Mouse (Mus musculus): ENCODE measurements at regions not wholly inside any gene's neighbourhood (a gene's known extent, or its start where the extent isn't known, plus 50 kb on each side); places are given as distances from the start of the nearest gene placed in this dataset.

DNA sequence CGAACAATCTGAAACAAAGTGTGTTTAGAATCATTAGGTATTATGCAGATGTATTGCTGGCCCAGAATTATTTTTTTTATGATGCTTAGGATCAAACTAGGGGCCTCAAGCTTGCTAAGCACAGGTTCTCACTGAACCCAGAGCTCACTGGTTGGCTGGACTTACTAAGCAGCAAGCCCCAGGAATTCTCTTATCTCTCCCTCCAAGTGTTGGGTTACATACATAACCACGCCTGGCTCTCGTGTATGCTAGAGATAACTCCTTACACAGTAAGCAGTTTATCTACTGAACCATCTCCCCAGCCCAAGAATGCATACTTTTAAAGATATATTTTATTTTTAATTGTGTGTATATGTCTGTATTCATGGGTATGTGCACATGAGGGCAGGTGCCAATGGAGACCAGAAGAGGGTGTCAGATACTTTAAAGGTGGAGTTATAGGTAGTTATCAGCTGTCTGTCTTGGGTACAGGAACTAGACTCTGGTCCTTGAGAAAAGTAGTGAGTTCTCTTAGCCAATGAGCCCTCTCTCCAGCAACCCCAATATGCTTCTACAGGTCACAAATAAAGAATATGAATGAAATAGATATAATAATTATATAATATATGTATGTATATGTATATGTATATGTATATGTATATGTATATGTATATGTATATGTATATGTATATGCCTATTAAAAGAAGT, 86.0 kb upstream of the Xpo1 start:
- no peak for DNase-seq (ENCODE audit: extremely low spot score in 1 of 2, low spot score in 1 of 2)

DNA sequence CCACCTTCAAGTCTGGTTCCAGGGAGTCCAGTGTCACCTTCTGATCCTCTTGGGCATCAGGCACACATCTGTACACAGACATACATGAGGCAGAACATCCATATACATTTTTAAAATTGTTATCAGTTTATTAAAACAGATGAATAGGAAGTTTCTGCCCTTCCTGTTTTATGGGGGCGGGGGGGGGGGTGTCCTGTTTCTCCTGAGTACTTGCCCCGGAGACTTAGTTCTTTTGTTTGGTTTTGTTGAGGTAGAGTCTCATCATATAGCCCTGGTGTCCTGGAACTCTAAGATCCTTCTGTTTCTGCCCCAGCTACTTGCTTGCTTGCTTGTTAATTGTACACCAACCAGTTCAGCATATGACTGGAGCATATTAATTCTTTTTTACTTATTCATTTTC, 85.0 kb upstream of the Xpo1 start:
- DNase-seq (ENCODE audit: extremely low spot score in 1 of 2, low spot score in 1 of 2), result no peak

DNA sequence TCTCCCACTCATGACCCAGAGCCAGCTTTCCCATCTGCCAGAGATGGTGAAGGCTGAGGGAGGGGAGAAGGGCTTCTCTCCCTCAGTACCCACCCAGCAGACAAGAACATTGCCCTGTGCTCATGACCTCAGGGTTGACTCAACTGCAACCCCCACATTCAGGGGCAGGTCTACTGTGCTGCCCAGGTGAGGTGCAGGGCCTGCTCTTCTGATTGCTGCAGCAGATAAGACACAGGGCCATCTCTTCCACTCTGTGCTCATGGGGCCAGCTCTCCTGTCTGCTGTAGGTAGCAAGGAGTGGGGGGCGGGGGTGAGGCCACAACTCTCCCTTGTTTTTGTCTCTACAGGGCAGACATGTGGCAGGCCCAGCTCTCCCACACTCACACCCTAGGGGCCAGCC, 84.1 kb upstream of the Xpo1 start:
- DNase-seq (ENCODE audit: extremely low spot score in 1 of 2, low spot score in 1 of 2), result no peak

DNA sequence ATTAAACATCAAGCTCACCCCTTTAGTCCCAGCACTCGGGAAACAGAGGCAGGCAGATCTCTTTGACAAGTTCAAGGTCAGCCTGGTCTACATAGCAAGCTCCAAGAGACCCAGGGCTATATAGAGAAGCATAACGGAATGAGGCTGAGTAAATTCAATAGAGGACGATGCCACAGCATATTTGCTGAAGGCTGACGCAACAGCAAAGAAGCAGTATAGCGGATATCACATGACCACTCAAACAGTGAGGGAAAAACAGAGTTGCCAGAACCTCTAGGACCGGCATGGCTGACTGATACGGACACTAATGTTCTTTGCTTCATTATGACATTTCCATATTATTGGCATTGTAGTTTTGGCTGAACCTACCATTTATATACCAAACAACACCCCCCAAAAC, 74.2 kb upstream of the Xpo1 start:
- no peak for DNase-seq (ENCODE audit: extremely low spot score in 1 of 2, low spot score in 1 of 2)

DNA sequence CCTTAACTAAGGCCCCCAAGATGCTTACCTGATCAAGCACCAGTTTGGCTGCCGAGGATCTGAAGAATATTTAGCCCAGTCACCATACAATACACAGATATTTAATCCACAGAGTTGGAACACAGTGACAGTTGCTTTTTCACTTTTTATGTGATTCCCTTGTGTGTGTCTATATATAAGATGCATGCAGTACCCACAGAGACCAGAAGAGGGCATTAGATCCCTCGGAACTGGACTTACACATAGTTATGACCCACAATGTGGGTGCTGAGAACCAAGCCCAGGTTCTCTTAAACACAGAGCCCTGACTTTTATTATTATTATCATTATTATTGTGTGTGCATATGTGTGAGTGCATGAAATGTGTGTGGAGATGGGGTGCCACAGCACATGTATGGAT, 70.6 kb upstream of the Xpo1 start:
- no peak for DNase-seq (ENCODE audit: extremely low spot score in 1 of 2, low spot score in 1 of 2)

DNA sequence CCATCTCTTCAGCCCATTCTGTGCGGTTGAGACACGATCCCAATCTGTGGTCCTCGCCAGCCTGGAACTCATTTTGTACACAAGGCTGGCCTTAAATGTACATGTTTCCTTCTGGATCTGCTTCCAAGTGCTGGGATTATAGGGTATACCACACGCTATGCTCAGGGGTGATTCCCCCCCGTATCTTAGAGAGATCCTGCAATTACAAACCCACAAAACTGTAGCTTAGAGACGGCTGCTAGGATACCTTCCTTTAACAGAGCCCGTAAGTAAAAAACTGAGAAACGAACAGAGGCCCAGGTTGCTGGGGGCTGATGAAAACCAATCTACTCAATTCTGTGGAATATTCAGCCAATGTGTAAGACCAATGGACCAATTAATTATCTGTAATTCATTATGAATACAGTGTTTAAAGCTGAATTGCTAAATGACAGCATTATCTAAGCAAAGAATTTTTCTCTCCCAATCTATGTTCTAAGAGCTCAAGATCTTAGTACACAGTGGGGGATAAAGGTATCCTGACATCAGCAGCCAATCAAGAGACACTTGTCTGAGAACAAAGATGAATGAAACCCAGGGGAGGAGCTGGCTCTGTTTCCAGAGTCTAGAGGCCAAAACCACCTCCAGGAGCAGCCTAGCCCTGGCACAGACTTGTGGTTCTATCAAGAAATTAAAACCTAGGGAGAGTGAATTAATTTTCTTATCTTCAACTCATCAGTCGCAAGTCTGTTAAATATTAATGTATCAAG, 54.0 kb upstream of the Xpo1 start:
- no peak for DNase-seq (ENCODE audit: extremely low spot score in 1 of 2, low spot score in 1 of 2)

DNA sequence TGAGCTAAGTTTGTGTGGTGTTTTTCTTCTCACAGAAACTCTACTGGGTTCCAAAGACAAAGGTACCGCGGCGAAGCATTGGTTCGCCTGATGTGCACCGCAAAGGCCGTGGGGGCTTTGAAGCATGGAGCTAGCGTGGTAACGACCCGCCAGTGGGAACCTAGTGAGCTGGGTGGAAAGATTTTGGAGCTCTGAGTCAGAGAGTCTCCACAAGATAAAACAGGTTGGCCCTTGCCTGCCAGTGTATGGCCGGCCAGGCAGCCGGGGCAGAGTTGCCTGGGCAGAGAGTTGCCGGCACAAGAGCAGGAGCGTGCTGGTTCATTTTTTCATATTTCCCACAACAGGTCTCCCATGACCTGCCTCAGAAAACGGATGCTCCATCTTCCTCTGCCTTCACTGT, 52.3 kb upstream of the Xpo1 start:
- no peak for DNase-seq (ENCODE audit: extremely low spot score in 1 of 2, low spot score in 1 of 2)

DNA sequence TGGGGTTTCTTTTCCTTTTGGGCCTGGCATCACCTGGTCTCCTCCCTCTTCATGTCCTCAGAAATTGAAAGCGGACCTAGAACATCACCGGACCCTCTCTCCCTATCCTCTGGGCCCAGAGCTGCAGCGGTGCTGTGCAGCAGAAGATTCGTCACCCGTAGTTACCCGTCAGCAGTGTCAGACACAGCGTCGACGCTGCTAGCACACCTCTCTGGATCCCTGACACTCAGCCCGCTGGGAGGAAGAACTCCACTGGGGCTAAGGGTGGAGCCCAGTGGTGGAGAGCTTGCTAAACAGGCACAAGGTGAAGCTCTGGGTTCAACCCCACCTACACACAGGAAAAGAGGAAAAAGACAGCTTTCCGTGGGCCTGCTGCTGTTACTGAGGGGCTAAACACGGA, 51.8 kb upstream of the Xpo1 start:
- no peak for DNase-seq (ENCODE audit: extremely low spot score in 1 of 2, low spot score in 1 of 2)

All from frontal cortex, adult 2 months (tissue).